Mouse (Mus musculus): ENCODE data around the gene Tmem63c.
A peak's percentile ranks its signal among the peaks of the same experiment; 100 is the strongest.

The Tmem63c gene

DNA sequence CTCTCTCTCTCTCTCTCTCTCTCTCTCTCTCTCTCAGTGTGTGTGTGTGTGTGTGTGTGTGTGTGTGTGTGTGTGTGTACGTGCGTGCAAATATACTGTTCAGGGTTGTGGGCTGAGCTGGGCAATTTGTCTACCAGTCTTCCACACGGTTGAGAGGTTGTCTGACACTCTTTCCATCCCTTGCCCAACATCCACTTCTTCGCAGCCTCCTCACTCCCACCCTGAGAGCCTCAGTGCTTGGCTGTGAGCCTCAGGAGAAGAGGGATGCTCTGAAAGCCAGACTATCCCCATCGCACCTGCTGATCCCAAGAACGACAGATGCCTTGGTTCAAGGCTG lies 20.3 kb upstream of the Tmem63c start:
- no peak for DNase-seq (ENCODE audit: low spot score)

GRCm38 (mm10) chr12:87002209-87002608 lies 18.9 kb upstream of the Tmem63c start:
- no peak for DNase-seq (ENCODE audit: low spot score)

- DNase-seq (ENCODE audit: low spot score): no peak
Observed at GRCm38 (mm10) chr12:87002815-87003214, 18.3 kb upstream of the Tmem63c start.

DNA sequence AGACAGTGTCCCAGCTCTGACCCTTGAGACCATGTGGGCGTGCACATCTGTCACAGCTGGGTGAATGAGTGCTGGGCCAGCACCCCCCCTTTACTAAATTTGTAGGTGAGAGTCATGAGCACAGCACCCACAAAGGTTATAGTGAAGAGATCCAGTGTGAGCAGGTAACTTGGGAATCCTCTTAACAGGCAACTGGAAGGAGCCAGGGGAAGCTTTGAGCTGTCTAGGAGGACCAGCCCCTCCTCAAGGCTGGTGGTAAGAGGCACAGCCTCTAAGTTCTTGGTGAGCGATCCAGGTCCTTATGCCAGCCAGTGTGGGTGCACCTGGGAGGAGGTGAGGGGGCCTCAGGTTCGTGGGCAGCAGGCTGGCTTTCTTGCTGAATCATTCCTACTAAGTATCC lies 17.5 kb upstream of the Tmem63c start:
- no peak for DNase-seq (ENCODE audit: low spot score)

- no peak for DNase-seq (ENCODE audit: low spot score)
Observed at GRCm38 (mm10) chr12:87004596-87004995, 16.5 kb upstream of the Tmem63c start.

DNA sequence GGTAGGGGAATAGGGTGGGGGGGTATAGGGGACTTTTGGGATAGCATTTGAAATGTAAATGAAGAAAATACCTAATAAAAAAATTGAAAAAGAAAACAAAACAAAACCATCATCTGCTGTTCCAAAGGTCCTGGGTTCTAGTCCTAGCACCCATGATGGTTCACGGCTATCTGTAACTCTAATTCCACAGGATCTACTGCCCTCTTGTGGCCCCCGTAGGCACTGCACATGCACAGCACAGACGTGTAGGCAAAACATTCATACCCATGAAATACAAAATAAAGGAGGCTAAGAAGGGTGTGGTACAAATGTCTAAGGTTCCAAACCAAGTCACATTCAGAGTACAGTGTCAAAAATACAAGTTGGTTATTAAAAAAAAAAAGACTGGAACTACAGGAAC lies 4.1 kb upstream of the Tmem63c start:
- no peak for DNase-seq (ENCODE audit: low spot score)

DNA sequence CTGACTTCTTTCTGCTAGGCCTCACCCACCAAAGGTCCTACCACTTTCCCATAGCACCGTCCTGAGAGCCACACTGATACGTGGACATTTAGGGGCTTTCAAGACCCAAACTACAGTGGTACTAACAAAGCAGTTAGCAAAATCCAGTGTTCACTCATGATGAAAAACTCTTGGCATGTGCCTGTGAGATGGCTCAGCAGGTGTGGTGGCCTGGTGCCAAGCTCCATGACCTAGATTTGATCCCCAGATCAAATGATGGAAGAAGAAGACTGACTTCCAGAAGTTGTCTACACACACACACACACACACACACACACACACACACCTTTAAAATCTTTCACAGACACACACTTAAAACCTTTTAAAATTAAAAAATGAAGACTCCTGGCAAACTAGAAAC lies 2.4 kb upstream of the Tmem63c start:
- DNase-seq (ENCODE audit: low spot score): no peak

DNA sequence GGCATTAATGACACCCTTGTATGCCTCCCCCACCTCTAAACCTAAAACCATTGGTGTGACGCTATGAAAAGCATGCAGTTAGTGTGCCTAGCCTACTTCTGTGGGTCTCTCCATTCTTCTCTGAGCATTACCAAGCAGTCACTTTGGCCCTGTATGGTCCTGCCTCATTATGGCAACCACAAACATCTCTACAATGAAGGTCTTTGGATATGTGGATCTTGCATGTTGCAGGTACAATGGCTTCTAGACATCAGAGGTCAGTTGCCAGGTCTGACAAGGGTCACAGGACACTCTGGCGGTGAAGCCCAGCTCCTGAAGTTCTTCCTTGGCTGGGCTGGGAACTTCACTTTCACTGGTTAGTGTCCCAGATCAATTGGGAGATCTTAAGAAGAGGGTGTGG lies 866 bp downstream of the Tmem63c start:
- DNase-seq (ENCODE audit: low spot score): no peak

DNA sequence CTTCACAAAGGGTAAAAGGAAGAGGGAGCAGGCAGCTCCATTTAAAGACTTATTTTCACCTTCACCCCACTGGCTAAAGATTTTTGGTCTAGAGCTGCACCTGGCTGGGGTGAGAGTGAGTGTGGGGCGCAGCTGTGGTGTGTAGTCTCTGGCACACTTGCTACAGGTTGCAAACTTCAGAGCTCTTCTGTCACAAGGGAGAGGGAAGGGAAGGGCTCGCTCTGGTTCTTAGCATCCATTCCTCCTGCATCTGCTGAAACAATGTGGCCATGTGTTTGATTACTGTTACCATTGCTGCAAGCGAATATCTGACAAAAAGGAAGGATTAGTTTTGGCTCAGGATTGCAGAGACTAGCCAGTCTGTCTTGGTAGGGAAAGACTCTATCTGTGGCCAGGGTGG lies 2.3 kb downstream of the Tmem63c start:
- DNase-seq (ENCODE audit: low spot score): no peak

DNA sequence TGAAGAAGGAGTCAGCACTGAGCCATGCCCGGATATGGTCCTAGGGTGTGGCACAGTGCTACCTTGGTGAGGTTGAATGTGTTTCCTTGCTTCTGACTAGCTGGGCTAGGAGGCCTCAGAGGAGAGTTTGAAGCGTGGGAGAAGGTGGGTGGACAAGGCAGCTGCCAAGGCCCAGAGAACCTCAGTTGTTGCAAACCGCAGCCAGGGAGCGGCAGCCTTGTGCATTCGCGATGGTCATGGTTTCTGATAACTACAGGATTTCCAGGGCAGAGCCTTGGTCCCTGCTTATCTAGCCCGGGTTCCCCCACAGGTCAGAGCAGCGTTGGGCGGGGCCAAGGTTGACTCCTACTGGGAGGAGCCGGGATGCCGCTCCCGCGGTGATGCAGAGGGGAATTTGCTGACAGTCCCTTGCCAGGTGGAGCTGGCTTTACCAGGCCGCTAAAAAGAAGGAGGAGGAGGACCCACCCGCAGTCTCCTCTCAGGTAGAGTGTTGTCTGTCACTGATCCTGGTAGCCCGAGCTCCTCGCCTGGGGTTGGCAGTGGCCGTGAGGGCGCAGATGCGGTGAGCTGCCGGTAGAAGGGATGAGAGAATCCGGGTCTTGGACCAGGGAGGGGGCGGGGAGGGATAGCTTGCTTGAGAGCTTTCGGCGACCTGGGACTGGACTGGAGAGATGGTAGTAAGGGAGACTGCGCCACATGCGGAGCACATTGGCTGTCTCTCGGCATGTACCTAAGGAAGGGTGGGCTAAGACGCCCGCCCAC lies 5.2 kb downstream of the Tmem63c start:
- DNase-seq (ENCODE audit: low spot score): peak; percentile 44

DNA sequence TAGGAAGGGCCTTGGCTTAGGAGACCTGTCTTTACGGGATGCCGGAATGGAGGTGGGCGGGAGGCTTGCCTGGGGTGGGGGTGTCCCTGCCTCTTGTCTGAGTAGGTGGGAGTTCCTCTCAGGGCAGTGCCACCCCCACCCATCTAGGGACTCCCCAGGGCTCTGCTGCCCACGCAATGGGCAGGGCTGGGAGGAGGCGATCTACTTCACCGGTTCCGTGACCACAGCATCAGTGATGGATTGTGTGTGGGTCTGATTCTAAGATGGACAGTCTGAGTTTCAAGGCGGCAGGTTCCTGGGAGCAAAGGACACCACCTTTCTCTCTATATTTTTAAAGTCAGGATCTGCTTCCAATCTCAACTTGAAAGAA lies 5.7 kb downstream of the Tmem63c start:
- no peak for DNase-seq (ENCODE audit: low spot score)

DNA sequence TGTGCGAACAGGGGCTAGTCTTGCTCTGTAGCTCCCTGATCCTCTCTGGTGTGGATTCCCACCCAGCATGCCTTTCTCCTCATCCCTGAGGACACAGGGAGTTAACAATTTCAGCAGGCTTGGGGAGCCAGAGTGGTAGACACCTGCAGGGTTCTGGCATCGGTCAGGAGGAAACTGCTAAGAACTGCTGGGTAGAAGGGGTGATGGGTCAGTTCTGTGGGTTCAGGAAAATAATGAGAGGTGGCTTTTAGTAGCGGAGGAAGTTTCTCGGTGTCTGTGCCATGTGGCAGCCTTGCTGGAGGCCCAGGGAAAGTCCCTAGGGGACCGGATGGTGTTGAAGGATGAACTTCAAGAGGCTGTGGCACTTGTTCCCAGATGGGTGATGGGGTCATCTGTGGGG lies 6.3 kb downstream of the Tmem63c start:
- no peak for DNase-seq (ENCODE audit: low spot score)

GRCm38 (mm10) chr12:87028068-87028467 lies 6.9 kb downstream of the Tmem63c start:
- no peak for DNase-seq (ENCODE audit: low spot score)

DNA sequence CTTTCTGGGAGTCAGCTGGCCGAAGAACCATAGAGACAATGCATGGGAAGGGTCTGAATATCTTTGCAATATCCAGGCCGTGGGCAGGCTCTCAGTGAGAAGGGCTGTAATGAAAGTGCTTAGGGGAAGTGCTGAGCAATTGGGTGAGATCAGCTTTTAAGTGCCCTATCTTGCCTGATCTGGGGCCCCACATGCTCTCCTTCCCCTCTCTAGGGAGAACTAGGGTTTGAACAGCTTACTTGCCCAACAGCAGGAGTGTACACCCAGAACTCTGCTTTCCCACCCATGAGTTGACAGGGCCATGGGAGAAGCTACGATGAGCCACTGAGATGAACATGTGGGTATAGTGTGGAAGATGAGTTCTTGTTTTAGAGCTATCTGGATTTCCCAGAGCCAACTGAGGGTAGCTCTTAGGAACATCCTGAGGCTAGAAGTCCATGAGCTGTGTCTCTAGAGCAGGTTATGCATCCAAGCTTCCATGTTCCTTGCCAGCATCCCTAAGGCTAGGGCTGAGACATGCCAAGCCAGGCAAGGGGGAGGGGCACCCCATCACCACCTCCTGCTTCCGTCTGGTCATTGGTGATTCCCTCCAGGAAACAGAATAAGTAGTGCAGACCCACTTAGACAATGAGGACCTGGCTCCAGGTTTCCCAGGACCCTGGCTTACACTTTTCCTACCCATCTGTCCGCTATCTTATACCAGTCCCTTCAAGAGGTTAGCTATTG lies 8.3 kb downstream of the Tmem63c start:
- no peak for DNase-seq (ENCODE audit: low spot score)

- DNase-seq (ENCODE audit: low spot score): no peak
Observed at GRCm38 (mm10) chr12:87031163-87031763, 10.1 kb downstream of the Tmem63c start.

DNA sequence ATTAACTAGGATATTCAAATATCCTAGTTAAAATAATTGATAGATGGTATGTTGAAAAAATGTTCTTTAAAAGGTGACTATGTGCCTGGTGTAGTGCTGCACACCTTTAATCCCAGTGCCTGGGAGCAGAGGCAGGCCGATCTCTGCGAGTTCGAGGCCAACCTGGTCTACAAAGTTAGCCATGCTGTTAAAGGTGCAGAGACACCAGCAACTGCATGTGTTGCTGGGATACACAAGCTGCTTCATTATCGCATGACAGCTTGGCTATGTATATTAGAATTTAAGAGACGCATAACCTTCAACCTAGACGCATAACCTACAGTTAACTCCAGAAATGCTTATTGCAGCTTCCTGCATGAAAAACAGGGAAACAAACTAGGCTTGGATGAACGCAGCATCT lies 15.5 kb downstream of the Tmem63c start:
- no peak for DNase-seq (ENCODE audit: low spot score)

- DNase-seq (ENCODE audit: low spot score): peak; percentile 13
Observed at GRCm38 (mm10) chr12:87040166-87040565, 19.0 kb downstream of the Tmem63c start.

GRCm38 (mm10) chr12:87040857-87041256 lies 19.7 kb downstream of the Tmem63c start:
- no peak for DNase-seq (ENCODE audit: low spot score)

- no peak for DNase-seq (ENCODE audit: low spot score)
Observed at GRCm38 (mm10) chr12:87042456-87042855, 21.3 kb downstream of the Tmem63c start.

DNA sequence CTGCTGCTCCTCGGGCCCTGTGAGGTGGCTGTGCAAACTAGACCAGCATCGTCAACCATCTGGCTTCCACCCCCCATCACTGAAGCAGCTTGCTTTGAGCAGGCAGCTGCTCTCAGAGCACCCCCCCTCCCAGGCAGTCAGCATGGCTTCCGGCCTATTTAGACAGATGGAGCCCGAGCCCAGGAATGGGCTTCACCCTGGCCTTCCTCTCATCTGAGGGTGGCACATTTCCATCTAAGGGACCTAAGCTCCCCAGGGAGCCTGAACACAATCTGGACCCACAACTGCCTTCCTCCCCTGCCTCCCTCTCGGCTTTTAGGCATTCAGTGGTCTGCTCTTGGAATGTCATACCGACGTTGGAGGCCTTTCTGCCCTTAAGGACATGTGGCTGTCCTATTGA lies 22.1 kb downstream of the Tmem63c start:
- DNase-seq (ENCODE audit: low spot score): no peak

- no peak for DNase-seq (ENCODE audit: low spot score)
Observed at GRCm38 (mm10) chr12:87044711-87045110, 23.6 kb downstream of the Tmem63c start.

DNA sequence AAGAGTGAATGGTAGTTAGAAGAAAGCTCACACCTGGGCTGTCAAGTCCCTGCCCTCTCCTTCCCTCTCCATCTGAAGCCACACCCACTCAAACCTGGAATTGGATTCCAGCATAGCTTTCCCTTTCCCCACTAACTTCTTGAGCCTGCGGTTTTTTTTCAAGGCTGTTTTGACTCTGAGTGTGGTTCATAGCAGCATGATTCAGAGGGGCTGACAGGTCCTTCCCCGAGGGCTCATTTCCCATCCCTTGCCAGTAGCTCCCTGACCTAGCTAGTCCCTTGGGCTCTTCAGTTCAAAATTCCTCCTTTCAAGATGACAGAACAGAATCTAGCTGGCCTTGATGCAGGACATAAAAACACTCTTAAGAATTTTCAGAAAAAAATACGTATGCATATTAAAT lies 26.4 kb downstream of the Tmem63c start:
- no peak for DNase-seq (ENCODE audit: low spot score)

DNA sequence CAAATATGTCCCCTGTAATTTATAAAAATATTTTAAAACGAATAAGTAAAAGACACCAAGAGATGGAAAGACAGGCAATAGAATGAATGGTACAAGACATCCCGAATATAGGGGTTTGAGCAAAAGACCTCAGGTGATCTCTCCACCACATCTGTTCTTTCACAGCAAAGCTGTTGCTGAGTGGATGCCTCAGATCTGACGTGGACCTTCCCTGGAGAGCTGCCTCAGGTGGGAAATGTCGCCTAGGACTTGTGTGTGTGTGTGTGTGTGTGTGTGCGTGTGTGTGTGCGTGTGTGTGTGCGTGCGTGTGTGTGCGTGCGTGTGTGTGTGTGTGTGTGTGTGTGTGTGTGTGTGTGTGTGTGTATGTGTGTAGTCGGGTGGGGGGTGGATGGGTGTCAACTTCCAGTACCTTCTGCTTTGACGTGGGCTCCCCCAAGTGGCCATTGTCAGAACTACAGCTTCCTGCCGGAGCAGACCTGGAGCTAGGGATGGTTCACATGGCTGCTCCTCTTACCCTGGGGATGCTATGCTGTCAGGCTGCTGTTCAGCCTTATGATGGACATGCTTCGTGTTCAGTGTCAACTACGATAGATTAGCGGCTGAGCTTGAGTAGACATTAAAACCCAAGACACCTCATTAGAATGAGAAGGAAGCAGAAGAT lies 31.7 kb downstream of the Tmem63c start:
- peak; percentile 75 for DNase-seq (ENCODE audit: low spot score)

Measured in ovary, postnatal 36 days (tissue).